Mouse (Mus musculus): Measurements from ENCODE around the gene Tmcc2. TPM values are rescaled to one million over a fixed set of nuclear protein-coding genes. Genes with fewer than 3 reads are reported as not detected.

The Tmcc2 gene
- total RNA-seq, 2 experiments from 2014 or later: 242 to 256 TPM

GRCm38 (mm10) chr1:132417319-132418251 is 26.5 kb upstream of the Tmcc2 start, which contains the start of gene Dstyk:
TSS of gene Dstyk (plus strand) at chr1:132417555.
- peak; percentile 77 for TF ChIP-seq CTCF (conservative IDR thresholded peaks at IDR 0.05)
- DNase-seq (ENCODE audit: low spot score in 2 of 2): peak; percentile 91 to 92
- peak within 1 kb of the TSS; percentile 91 for H3K27ac ChIP-seq
- H3K4me3 ChIP-seq: peak within 1 kb of the TSS; percentile 98

- TF ChIP-seq CTCF (conservative IDR thresholded peaks at IDR 0.05): no peak
- peak overlapping the region; percentile 98 for H3K4me3 ChIP-seq
- no peak for DNase-seq (ENCODE audit: low spot score in 2 of 2)
- H3K27ac ChIP-seq: peak overlapping the region; percentile 91
Measured at GRCm38 (mm10) chr1:132416943-132417290, 25.8 kb upstream of the Tmcc2 start.

- Histone ChIP-seq H3K27ac (peak overlapping the region; percentile 91), H3K4me3 (peak overlapping the region; percentile 98)
- DNase-seq (ENCODE audit: low spot score in 2 of 2): no peak
- no peak for TF ChIP-seq CTCF (conservative IDR thresholded peaks at IDR 0.05)
Measured at GRCm38 (mm10) chr1:132416244-132416942, 25.3 kb upstream of the Tmcc2 start.

- TF ChIP-seq CTCF (conservative IDR thresholded peaks at IDR 0.05): no peak
- no peak for DNase-seq (ENCODE audit: low spot score in 2 of 2)
- H3K4me3 ChIP-seq: no peak overlapping the region
- H3K27ac ChIP-seq: no peak overlapping the region
Measured at GRCm38 (mm10) chr1:132410657-132411056, 19.6 kb upstream of the Tmcc2 start.

GRCm38 (mm10) chr1:132401843-132402242 is 10.8 kb upstream of the Tmcc2 start:
- H3K27ac ChIP-seq: no peak overlapping the region
- H3K4me3 ChIP-seq: no peak overlapping the region
- no peak for TF ChIP-seq CTCF (conservative IDR thresholded peaks at IDR 0.05)
- no peak for DNase-seq (ENCODE audit: low spot score in 2 of 2)

- Histone ChIP-seq H3K27ac (no peak overlapping the region), H3K4me3 (no peak overlapping the region)
- no peak for DNase-seq (ENCODE audit: low spot score in 2 of 2)
- TF ChIP-seq CTCF (conservative IDR thresholded peaks at IDR 0.05): no peak
Measured at GRCm38 (mm10) chr1:132400538-132400937, 9.5 kb upstream of the Tmcc2 start.

- TF ChIP-seq CTCF (conservative IDR thresholded peaks at IDR 0.05): no peak
- Histone ChIP-seq H3K4me3 (no peak overlapping the region), H3K27ac (no peak overlapping the region)
- no peak for DNase-seq (ENCODE audit: low spot score in 2 of 2)
Measured at GRCm38 (mm10) chr1:132396705-132397104, 5.6 kb upstream of the Tmcc2 start.

- Histone ChIP-seq H3K4me3 (no peak overlapping the region), H3K27ac (peak overlapping the region; percentile 97)
- no peak for TF ChIP-seq CTCF (conservative IDR thresholded peaks at IDR 0.05)
- DNase-seq (ENCODE audit: low spot score in 2 of 2): no peak
Measured at GRCm38 (mm10) chr1:132392872-132393271, 1.8 kb upstream of the Tmcc2 start.

GRCm38 (mm10) chr1:132391580-132392022 is 520 bp upstream of the Tmcc2 start:
- Histone ChIP-seq H3K4me3 (peak overlapping the region; percentile 83), H3K27ac (peak overlapping the region; percentile 97)
- no peak for TF ChIP-seq CTCF (conservative IDR thresholded peaks at IDR 0.05)
- DNase-seq (ENCODE audit: low spot score in 2 of 2): peak in 1 of 2 experiments; percentile 68

- Histone ChIP-seq H3K4me3 (peak overlapping the region; percentile 83), H3K27ac (peak overlapping the region; percentile 97)
- peak; percentile 77 for TF ChIP-seq CTCF (conservative IDR thresholded peaks at IDR 0.05)
- peak; percentile 73 to 88 for DNase-seq (ENCODE audit: low spot score in 2 of 2)
Measured at GRCm38 (mm10) chr1:132389886-132390585, 1.0 kb downstream of the Tmcc2 start.

- TF ChIP-seq CTCF (conservative IDR thresholded peaks at IDR 0.05): no peak
- Histone ChIP-seq H3K27ac (peak overlapping the region; percentile 97), H3K4me3 (peak overlapping the region; percentile 83)
- no peak for DNase-seq (ENCODE audit: low spot score in 2 of 2)
Measured at GRCm38 (mm10) chr1:132388813-132389803, 2.0 kb downstream of the Tmcc2 start.

Measured in layer of hippocampus, adult 2 months (tissue).